Mouse (Mus musculus) ES-Bruce4 (cell line): Measurements from ENCODE around the gene 2210016F16Rik.

ENCODE experiments used
- CTCF ChIP-seq: IDR thresholded peaks from one replicate; pipeline ENCODE4 v1.8.1; 2011; ENCODE audit warnings: low read depth, low read length
- EP300 ChIP-seq: IDR thresholded peaks from 2 replicates; pipeline ENCODE4 v1.6.1; 2011; ENCODE audit warnings: low read depth, low read length; ENCODE audit not compliant: insufficient read depth
- POLR2A ChIP-seq: IDR thresholded peaks from one replicate; pipeline ENCODE4 v1.8.1; 2011; ENCODE audit warnings: low read length; ENCODE audit not compliant: insufficient read depth

GRCm38 (mm10) chr13:58364353-58365175, 20.5 kb downstream of the 2210016F16Rik start:
- TF ChIP-seq CTCF = no peak
- no peak for TF ChIP-seq POLR2A
- no peak for TF ChIP-seq EP300
